Mouse (Mus musculus): ENCODE measurements around the gene Tpk1.
"Not testable (repeated sequence)": the region's sequence is repeated elsewhere in the genome, so short reads cannot be mapped to it uniquely, and the experiment has no call there.

Tpk1 gene

DNA sequence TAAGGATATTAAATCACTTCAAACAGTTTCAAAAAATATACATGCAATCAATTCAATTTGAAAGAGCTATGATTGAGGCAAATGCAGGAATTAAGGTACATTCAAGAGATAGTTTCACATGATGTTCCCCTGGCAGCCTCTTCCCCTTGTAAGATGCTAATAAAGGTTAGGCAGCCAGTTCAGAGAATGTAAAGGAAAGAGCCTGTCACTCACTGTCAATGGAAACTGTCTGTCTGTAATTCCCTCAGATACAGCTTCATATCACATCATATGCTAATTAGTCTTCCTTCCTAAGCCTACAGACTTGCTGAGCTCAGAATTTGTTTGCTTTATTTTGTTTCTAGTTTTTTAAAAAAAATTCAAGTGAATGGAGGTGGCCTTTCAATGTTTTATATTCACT lies 147.7 kb downstream of the Tpk1 start:
- no peak for DNase-seq

GRCm38 (mm10) chr6:43517316-43517655 lies 148.8 kb downstream of the Tpk1 start:
- DNase-seq, result no peak

GRCm38 (mm10) chr6:43516593-43517315 lies 149.3 kb downstream of the Tpk1 start:
- DNase-seq, result no peak

DNA sequence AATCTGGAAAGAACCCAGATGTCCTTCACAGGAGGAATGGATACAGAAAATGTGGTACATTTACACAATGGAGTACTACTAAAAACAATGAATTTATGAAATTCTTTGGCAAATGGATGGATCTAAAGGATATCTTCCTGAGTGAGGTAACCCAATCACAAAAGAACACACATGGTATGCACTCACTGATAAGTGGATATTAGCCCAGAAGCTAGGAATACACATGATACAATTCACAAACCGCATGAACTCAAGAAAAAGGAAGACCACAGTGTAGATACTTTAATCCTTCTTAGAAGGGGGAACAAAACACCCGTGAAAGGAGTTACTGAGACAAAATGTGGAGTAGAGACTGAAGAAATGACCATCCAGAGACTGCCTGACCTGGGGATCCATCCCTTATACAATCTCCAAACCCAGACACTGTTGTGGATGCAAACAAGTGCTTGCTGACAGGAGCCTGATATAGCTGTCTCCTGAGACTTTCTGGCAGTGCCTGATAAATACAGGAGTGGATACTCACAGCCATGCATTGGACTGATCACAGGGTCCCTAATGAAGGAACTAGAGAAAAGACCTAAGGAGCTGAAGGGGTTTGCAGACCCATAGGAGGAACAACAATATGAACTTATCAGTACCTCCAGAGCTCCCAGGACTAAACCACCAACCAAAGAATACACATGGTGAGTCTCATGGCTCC lies 159.2 kb downstream of the Tpk1 start:
- not testable (repeated sequence) for DNase-seq

GRCm38 (mm10) chr6:43504609-43505230 lies 161.4 kb downstream of the Tpk1 start:
- no peak for DNase-seq

- no peak for DNase-seq
These were observed 173.7 kb downstream of the Tpk1 start for GRCm38 (mm10) chr6:43492367-43492766.

DNA sequence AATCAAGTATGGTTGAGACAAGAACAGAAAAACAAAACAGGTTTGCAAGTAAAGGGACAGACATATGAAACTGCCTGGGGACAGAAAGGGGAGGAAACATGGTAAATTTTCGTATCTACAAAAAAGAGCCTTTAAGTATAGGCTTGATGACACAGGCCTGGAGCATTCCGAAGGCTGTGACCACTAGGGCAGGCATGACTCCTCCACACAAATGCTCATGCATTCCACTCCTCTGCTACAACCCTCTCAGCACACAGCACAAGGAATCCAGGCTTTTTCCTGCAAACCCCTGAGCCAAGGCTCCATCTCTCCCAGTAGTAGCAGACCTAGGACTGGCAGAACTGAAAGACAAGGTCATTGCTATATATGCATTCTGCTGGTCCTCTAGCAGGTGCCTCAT lies 179.4 kb downstream of the Tpk1 start:
- DNase-seq, result no peak

DNA sequence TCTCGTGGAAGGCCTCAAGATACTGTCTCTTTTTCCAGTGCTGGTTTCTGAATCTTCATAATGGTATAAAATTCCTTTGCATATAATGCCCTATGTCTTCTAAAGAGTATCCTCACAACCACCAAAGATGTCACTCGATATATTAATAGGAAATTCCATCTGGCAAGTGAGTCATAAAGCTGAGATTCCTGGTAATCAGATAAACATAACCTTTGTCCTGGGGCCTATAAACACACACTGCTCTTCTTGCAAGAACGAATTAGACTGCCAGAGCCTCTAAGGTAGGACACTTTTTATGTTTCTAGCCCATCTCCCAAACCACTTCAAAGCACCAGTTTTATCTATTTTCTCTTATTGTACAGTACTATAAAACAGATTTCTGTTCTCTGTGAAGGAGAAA lies 185.4 kb downstream of the Tpk1 start:
- DNase-seq, result no peak

DNA sequence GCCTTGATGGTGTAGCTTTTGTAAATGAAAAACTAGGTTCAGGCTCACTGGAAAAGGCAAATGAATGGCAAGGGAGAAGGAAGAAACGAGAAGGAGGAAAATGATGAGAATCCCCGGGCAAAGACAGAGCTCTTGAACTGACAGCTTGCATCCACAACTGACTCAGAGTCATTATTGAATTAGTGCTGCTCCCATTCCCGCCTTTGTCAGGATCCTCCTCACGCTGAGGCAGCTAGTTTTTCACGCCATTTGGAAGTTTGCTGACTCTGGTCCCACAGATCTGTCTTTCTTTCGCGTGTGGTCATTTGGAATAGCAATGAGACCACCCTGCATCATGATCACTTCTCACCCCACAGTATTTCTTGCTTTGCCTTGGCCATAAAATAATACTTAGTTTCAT lies 187.3 kb downstream of the Tpk1 start:
- no peak for DNase-seq

- DNase-seq, result no peak
These were observed 189.7 kb downstream of the Tpk1 start for GRCm38 (mm10) chr6:43476406-43476805.

DNA sequence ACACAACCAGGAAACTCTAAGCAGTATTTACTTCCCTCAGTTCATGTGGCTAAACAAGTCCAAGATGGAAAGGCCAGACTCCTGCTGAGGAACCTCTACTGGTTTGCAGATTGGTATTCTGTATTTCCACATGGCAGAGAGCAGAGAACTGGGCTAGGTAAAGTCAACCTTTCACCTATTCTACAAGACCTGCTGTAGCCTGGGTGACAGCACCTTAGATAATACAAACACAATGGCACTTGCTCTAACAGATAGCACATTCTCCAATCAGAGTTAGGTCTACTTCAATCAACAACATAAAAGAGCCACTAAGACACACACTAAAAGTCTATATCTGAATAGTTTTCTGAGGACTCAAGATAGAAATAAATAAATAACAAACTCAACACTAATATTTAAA lies 190.2 kb downstream of the Tpk1 start:
- DNase-seq, result no peak

- no peak for DNase-seq
These were observed 194.5 kb downstream of the Tpk1 start for GRCm38 (mm10) chr6:43471556-43471955.

GRCm38 (mm10) chr6:43468821-43469594 lies 197.1 kb downstream of the Tpk1 start:
- DNase-seq, result no peak

DNA sequence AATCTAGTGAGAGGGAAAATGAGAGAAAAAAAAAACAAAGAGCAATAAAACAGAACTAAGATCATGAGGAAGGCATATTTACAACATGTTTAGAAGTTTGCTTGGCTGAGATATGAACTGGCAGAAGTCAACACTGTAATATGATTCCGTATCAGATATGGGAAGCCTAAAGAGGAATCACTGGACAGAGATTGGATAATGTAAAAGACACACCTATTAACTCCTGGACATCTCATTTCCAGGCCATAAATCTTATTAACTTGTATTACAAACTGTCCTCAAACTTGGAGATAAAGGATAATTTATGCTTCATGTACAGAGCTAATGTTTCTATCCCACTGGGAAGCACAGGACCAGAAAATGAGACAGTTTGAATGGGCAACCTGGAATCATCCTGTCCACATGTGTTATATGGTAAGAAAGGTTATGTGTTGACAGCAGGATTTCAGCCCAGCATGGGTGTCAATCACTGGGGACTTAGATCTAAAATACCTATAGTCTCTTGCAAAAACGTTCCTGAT lies 203.2 kb downstream of the Tpk1 start:
- no peak for DNase-seq

DNA sequence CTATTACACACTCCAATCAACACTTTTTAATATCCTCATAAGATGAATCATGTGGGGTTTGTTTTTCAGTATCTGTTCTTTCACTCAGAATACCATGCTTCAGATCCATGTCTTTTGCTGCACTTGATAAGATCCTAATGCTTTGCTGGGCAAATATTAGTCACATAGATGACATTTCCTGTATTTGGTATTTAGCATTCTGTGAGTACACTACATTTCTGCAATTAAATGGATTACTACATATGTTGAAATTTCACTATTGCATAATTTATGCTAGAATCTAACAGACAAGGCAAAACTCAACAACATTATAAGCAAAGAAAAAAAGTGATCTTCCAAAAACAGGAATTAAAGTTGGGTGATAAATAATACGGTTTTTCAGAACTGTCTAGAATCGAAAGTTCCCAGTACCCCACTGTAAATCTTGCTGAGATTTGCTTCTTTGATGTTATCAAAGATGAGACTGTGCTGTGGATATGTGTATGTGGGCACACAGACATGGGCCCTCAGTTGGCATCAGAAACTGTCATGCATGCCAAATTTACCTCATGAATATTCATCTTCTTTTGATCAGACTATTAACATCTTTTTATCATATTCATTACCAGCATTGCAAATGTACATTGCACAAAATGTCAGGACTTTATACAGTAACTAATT lies 203.8 kb downstream of the Tpk1 start:
- no peak for DNase-seq

DNA sequence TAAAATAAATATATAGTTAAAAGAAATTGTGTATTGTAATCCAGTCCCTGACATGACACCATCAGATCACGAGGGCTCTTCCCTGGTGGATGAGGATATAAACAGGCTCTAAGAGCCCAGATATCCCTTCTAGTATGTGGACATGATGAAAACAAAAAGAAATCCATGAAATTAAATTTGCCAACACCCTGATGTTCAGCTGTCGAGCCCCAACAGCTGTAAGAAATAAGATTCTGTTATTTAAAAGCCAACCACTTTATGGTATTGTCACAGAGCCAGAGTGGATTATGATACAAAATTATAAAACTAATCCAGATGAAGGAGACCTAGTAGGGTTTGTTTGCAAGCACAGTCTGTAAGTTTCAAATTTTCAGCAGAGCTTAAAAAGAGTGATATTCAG lies 207.0 kb downstream of the Tpk1 start:
- DNase-seq, result no peak

DNA sequence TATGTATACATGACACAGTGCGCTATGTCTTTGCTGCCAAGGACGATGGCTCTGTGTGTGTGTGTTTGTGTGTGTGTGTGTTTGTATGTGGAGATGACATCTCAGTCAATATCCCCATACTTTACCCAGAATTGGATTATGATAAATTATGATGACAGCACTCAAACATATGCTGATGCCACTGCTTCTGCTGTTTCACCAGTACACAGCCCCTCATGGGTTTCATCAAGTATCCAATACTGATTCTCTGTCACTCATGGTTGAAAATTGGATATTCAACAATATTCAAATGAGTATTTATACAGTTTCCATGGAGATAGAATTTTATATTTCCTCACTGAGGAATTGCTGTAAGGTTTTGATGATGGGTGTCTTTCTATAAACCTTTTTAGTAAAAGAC lies 208.1 kb downstream of the Tpk1 start:
- DNase-seq, result no peak

DNA sequence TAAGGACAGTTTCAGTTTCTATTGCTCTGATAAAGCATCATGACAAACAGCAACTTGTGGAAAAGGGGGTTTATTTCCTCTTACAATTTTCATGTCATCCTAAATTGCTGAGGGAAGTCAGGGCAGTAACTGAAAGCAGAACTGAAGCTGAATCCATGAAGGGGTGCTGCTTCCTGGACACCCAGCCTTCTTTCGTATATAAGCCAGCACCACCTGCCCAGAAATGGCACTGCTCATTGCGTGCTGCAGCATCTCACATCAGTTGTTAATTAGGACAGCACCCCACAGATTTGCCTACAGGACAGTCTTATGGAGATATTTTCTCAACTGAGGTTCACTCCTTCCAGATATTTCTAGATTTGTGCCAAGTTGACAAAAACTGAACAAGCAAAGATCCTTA lies 216.6 kb downstream of the Tpk1 start:
- DNase-seq, result no peak

- DNase-seq, result no peak
These were observed 220.2 kb downstream of the Tpk1 start for GRCm38 (mm10) chr6:43445856-43446255.

DNA sequence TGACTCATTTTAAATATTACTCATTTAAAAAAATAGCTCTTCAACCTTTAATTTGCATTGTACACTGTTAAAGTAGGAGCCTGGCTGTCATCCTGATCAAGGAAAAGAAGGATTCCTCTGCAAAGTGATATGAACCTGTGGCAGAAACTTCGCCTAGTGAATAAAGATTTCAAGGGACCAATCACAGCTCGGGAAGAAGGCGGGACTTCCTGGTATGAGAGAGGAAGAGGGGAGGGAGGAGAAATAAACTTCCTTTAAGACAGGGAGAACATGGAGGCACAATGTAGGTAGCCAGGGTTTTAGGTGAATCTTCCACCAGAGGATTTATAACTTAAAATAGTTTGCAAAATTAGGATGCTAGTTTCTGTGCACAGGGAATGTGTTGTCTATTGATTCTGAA lies 223.9 kb downstream of the Tpk1 start:
- no peak for DNase-seq

DNA sequence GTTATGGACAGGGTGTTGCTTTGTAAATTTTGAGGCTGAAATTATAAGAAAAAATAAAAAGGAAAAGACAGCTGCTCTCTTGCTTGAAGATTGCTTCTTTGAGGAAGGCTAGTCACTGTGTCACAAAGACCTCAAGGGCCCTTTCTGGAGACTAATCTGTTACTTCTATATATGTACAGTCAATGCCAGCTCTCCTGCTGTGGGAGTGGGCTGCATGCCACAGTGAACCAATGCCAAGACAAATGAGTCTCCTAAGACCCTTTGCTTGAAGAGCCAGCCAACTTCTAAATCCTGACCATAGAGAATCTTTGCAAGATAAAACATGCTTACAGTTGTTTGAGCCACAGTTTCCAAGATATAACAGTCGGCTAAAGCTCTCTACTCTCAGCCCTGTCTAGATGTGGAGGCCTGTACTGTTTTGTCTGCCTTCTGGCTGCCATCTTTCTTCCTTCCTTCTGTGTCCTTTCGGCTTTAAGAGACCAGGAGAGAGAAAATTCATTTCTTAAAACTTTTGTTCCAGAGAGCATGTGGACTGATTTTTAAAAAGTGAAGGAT lies 230.0 kb downstream of the Tpk1 start:
- no peak for DNase-seq

- no peak for DNase-seq
These were observed 231.7 kb downstream of the Tpk1 start for GRCm38 (mm10) chr6:43434365-43434764.
